Mouse (Mus musculus): ENCODE data around the gene Klf2. TPM values are rescaled to one million over a fixed set of nuclear protein-coding genes. Genes with fewer than 3 reads are reported as not detected.

Klf2 gene
- polyA plus RNA-seq, 1 experiment: 0.06 TPM

- no peak for TF ChIP-seq GATA1 (IDR thresholded peaks at IDR 0.05; ENCODE audit: low read length)
These were observed 19.9 kb upstream of the Klf2 start for GRCm38 (mm10) chr8:72298928-72299327.

GRCm38 (mm10) chr8:72300654-72301400 is 18.0 kb upstream of the Klf2 start:
- TF ChIP-seq GATA1 (IDR thresholded peaks at IDR 0.05; ENCODE audit: low read length): no peak

GRCm38 (mm10) chr8:72301497-72301896 is 17.3 kb upstream of the Klf2 start:
- TF ChIP-seq GATA1 (IDR thresholded peaks at IDR 0.05; ENCODE audit: low read length): no peak

- no peak for TF ChIP-seq GATA1 (IDR thresholded peaks at IDR 0.05; ENCODE audit: low read length)
These were observed 15.7 kb upstream of the Klf2 start for GRCm38 (mm10) chr8:72302986-72303612.

- no peak for TF ChIP-seq GATA1 (IDR thresholded peaks at IDR 0.05; ENCODE audit: low read length)
These were observed 15.2 kb upstream of the Klf2 start for GRCm38 (mm10) chr8:72303633-72304032.

- TF ChIP-seq GATA1 (IDR thresholded peaks at IDR 0.05; ENCODE audit: low read length): no peak
These were observed 13.5 kb upstream of the Klf2 start, which contains the start of gene Gm10282 for GRCm38 (mm10) chr8:72305210-72305905. TSS of gene Gm10282 (minus strand) at chr8:72305260.

GRCm38 (mm10) chr8:72306913-72307312 is 11.9 kb upstream of the Klf2 start:
- no peak for TF ChIP-seq GATA1 (IDR thresholded peaks at IDR 0.05; ENCODE audit: low read length)

GRCm38 (mm10) chr8:72308276-72308675 is 10.6 kb upstream of the Klf2 start:
- TF ChIP-seq GATA1 (IDR thresholded peaks at IDR 0.05; ENCODE audit: low read length): no peak

GRCm38 (mm10) chr8:72310849-72311506 is 7.9 kb upstream of the Klf2 start:
- no peak for TF ChIP-seq GATA1 (IDR thresholded peaks at IDR 0.05; ENCODE audit: low read length)

GRCm38 (mm10) chr8:72312926-72313518 is 5.8 kb upstream of the Klf2 start:
- TF ChIP-seq GATA1 (IDR thresholded peaks at IDR 0.05; ENCODE audit: low read length): no peak

- TF ChIP-seq GATA1 (IDR thresholded peaks at IDR 0.05; ENCODE audit: low read length): no peak
These were observed 2.7 kb upstream of the Klf2 start for GRCm38 (mm10) chr8:72316053-72316695.

GRCm38 (mm10) chr8:72317741-72318301 is 1.0 kb upstream of the Klf2 start:
- no peak for TF ChIP-seq GATA1 (IDR thresholded peaks at IDR 0.05; ENCODE audit: low read length)

- TF ChIP-seq GATA1 (IDR thresholded peaks at IDR 0.05; ENCODE audit: low read length): no peak
These were observed 564 bp downstream of the Klf2 start for GRCm38 (mm10) chr8:72319397-72319796.

- TF ChIP-seq GATA1 (IDR thresholded peaks at IDR 0.05; ENCODE audit: low read length): no peak
These were observed 1.3 kb downstream of the Klf2 start for GRCm38 (mm10) chr8:72319921-72320802.

Measured in G1E-ER4 (cell line).